Mouse (Mus musculus): ENCODE results near the gene Aifm3. TPM values are rescaled to one million over a fixed set of nuclear protein-coding genes. Genes with fewer than 3 reads are reported as not detected.

The Aifm3 gene
- polyA plus RNA-seq, 1 experiment from 2014 or later = 5.7 TPM

Other genes with a start within 250 kb of the Aifm3 start
- 32.6 and 33.3 TPM in 2 replicates for gene Tmem191c, start 213.5 kb upstream of the Aifm3 start, polyA plus RNA-seq (2015; fragmentation: Nextera tagmentation; extraction: Ambion mirVana)
- gene Serpind1, start 158.2 kb upstream of the Aifm3 start, polyA plus RNA-seq (2015; fragmentation: Nextera tagmentation; extraction: Ambion mirVana) = 1.2 and 1.4 TPM in 2 replicates
- 22.6 and 23.1 TPM in 2 replicates for gene Snap29, start 83.6 kb upstream of the Aifm3 start, polyA plus RNA-seq (2015; fragmentation: Nextera tagmentation; extraction: Ambion mirVana)
- 60.9 and 62.1 TPM in 2 replicates for gene Pi4ka, start 83.3 kb upstream of the Aifm3 start, polyA plus RNA-seq (2015; fragmentation: Nextera tagmentation; extraction: Ambion mirVana)
- 79.1 and 86.2 TPM in 2 replicates for gene Crkl, start 37.6 kb upstream of the Aifm3 start, polyA plus RNA-seq (2015; fragmentation: Nextera tagmentation; extraction: Ambion mirVana)
- 133 TPM in 2 replicates for gene Lztr1, start 19.1 kb downstream of the Aifm3 start, polyA plus RNA-seq (2015; fragmentation: Nextera tagmentation; extraction: Ambion mirVana)
- 68.2 and 69.0 TPM in 2 replicates for gene Thap7, start 41.5 kb downstream of the Aifm3 start, polyA plus RNA-seq (2015; fragmentation: Nextera tagmentation; extraction: Ambion mirVana)
- gene Lrrc74b, start 71.6 kb downstream of the Aifm3 start, polyA plus RNA-seq (2015; fragmentation: Nextera tagmentation; extraction: Ambion mirVana) = 0.75 and 1.3 TPM in 2 replicates
- 1.9 and 2.1 TPM in 2 replicates for gene P2rx6, start 72.3 kb downstream of the Aifm3 start, polyA plus RNA-seq (2015; fragmentation: Nextera tagmentation; extraction: Ambion mirVana)
- gene Slc7a4, start 93.6 kb downstream of the Aifm3 start, polyA plus RNA-seq (2015; fragmentation: Nextera tagmentation; extraction: Ambion mirVana) = 20.2 and 21.0 TPM in 2 replicates
- gene Smpd4, start 129.7 kb downstream of the Aifm3 start, polyA plus RNA-seq (2015; fragmentation: Nextera tagmentation; extraction: Ambion mirVana) = 23.8 and 27.2 TPM in 2 replicates
- gene Ccdc74a, start 156.9 kb downstream of the Aifm3 start, polyA plus RNA-seq (2015; fragmentation: Nextera tagmentation; extraction: Ambion mirVana) = 7.0 and 7.8 TPM in 2 replicates
- gene Med15, start 243.3 kb downstream of the Aifm3 start, polyA plus RNA-seq (2015; fragmentation: Nextera tagmentation; extraction: Ambion mirVana) = 44.3 and 48.7 TPM in 2 replicates

Data from hindbrain, embryonic 13.5 days (tissue).